Mouse (Mus musculus): ENCODE results near the gene Gmnc. TPM values are rescaled to one million over a fixed set of nuclear protein-coding genes. Genes with fewer than 3 reads are reported as not detected.

Gene Gmnc
- not detected for polyA plus RNA-seq (2012; fragmentation: generic; extraction: Trizol)

DNA sequence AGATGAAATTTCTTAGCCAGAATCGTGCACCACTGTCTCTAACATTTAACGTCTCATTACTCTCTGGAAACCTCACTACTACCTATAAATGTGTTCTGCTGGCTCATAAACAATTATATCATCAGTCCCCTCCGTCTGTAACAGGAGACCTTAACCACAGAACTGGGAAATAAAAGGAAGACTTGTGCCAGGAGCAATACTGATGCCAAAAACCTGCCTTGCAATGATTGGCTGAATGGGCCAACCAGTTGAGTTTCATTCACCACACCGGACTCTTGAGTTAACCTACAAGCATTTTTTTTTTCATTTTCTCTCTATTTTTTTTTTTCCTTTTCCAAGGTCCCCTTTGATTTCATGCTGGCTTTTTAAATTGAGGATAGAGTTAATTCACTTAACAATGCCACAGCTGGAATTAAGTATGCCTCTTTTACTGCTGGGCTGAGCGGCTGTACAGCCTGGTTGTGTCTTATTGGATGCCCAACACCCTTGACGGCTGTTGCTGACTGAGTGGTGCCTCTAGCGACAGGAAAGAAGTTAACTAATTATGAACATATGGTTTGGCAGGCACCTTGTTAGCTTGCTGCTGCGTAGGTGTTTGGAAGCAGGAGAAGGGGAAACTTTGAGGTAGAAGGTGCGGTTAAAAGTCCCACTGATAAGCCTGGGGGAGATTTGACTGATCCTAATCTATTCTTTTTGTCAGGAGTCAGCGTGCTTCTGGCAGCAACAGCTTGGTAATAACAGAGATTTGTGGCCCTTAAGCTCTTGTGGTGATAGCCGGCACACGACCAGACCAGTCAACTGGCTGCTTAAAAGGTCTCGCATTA, at the start of gene Gmnc:
Gene Gmnc (minus strand): TSS at position 176 of the 824 bp plus-strand sequence.
- H3K4me3 ChIP-seq, result no peak within 1 kb of the TSS
- TF ChIP-seq USF1 (IDR thresholded peaks at IDR 0.05; ENCODE audit: low read depth), result no peak
- TF ChIP-seq CEBPB (IDR thresholded peaks at IDR 0.05; ENCODE audit: insufficient read depth, poor library complexity, severe bottlenecking), result no peak
- TF ChIP-seq MYOD1 (IDR thresholded peaks at IDR 0.05; ENCODE audit: control insufficient read depth in 1 of 3, insufficient read length in 2 of 3, low read depth in 2 of 3), result no peak
- TF ChIP-seq TCF12 (IDR thresholded peaks at IDR 0.05; ENCODE audit: insufficient read depth, poor library complexity, severe bottlenecking), result no peak
- no peak for TF ChIP-seq MYOG (IDR thresholded peaks at IDR 0.05; ENCODE audit: control insufficient read depth in 1 of 3, insufficient read depth in 1 of 3, insufficient read length in 2 of 3, low read depth in 2 of 3)
- TF ChIP-seq POLR2A (IDR thresholded peaks at IDR 0.05; ENCODE audit: insufficient read length, low read depth), result no peak
- no peaks in the 10 kb centered on the region for H3K79me2 ChIP-seq (ENCODE audit: control insufficient read depth, insufficient read depth)
- no peaks in the 10 kb centered on the region for H3K27me3 ChIP-seq (ENCODE audit: control insufficient read depth, insufficient read depth, insufficient read length)
- H3K4me2 ChIP-seq (ENCODE audit: low read depth), result no peak within 1 kb of the TSS
- H3ac ChIP-seq (ENCODE audit: control insufficient read depth, insufficient read length), result no peak within 1 kb of the TSS
- no peaks in the 10 kb centered on the region for H3K36me3 ChIP-seq (ENCODE audit: control insufficient read depth, insufficient read depth)

DNA sequence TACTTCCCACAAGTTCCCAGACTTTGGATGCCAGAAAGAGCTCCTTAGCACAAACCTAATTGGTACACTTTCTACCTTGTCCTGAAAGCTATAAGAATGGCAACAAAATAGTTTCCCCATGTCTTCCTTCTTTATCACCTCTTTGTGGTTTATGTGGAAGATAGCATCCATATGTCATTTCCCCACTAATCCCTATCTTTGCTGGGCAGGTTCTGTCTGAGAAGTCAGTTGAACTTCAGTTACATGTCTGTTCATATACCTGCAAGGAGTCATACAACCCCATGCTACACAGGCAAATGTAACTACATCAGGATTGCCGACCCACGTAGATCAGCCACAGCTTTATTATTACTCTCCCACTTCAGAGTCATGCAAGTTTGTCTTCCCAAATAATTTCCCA, 35.8 kb upstream of the Gmnc start:
- TF ChIP-seq CEBPB (IDR thresholded peaks at IDR 0.05; ENCODE audit: insufficient read depth, poor library complexity, severe bottlenecking) (no peak), MAX (IDR thresholded peaks at IDR 0.05; ENCODE audit: low read depth) (no peak), SRF (IDR thresholded peaks at IDR 0.05; ENCODE audit: control insufficient read depth, insufficient read length, low read depth) (no peak), USF1 (IDR thresholded peaks at IDR 0.05; ENCODE audit: low read depth) (no peak), MYOD1 (IDR thresholded peaks at IDR 0.05; ENCODE audit: control insufficient read depth in 1 of 3, insufficient read length in 2 of 3, low read depth in 2 of 3) (no peak), E2F4 (IDR thresholded peaks at IDR 0.05; ENCODE audit: insufficient read depth) (no peak), POLR2A (IDR thresholded peaks at IDR 0.05; ENCODE audit: insufficient read length, low read depth) (no peak), TCF12 (IDR thresholded peaks at IDR 0.05; ENCODE audit: insufficient read depth, poor library complexity, severe bottlenecking) (no peak), POLR2AphosphoS2 (IDR thresholded peaks at IDR 0.05; ENCODE audit: insufficient read length, low read depth) (no peak), REST (IDR thresholded peaks at IDR 0.05; ENCODE audit: insufficient read depth, insufficient read length) (no peak), MYOG (IDR thresholded peaks at IDR 0.05; ENCODE audit: control insufficient read depth in 1 of 3, insufficient read depth in 1 of 3, insufficient read length in 2 of 3, low read depth in 2 of 3) (no peak), TCF3 (IDR thresholded peaks at IDR 0.05; ENCODE audit: insufficient read length, low read depth) (no peak)
- Histone ChIP-seq H3ac (ENCODE audit: control insufficient read depth, insufficient read length) (no peak overlapping the region), H3K4me2 (ENCODE audit: low read depth) (no peak overlapping the region), H3K36me3 (ENCODE audit: control insufficient read depth, insufficient read depth) (no peaks in the 10 kb centered on the region), H3K27me3 (ENCODE audit: control insufficient read depth, insufficient read depth, insufficient read length) (no peaks in the 10 kb centered on the region), H3K4me3 (no peak overlapping the region), H3K79me2 (ENCODE audit: control insufficient read depth, insufficient read depth) (no peaks in the 10 kb centered on the region)

- H3K4me3 ChIP-seq, result no peak overlapping the region
- H3K79me2 ChIP-seq (ENCODE audit: control insufficient read depth, insufficient read depth), result no peaks in the 10 kb centered on the region
Observed at GRCm38 (mm10) chr16:27026226-27026625, 34.8 kb upstream of the Gmnc start.

DNA sequence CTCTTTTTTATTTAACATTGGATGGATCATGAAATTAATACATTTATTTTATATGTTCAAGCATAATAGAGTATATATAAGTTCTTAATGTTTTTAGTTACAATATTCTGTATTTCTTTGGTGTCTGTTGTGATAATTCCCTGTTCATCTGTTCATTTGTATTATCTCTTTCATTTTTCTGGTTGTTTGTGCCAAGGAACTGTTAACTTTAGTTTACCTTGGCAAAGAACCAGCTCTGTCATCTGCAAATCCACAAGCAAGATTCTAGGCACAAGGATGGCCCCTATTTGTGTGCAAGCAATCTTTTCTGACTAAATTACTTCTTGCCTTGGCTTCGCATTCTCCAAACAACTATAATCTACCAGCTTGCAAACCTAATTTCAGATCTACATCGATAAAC, 31.3 kb upstream of the Gmnc start:
- Histone ChIP-seq H3K4me3 (no peak overlapping the region), H3K27me3 (ENCODE audit: control insufficient read depth, insufficient read depth, insufficient read length) (no peaks in the 10 kb centered on the region), H3K4me2 (ENCODE audit: low read depth) (no peak overlapping the region), H3ac (ENCODE audit: control insufficient read depth, insufficient read length) (no peak overlapping the region), H3K79me2 (ENCODE audit: control insufficient read depth, insufficient read depth) (no peaks in the 10 kb centered on the region), H3K36me3 (ENCODE audit: control insufficient read depth, insufficient read depth) (no peaks in the 10 kb centered on the region)
- no peak for TF ChIP-seq POLR2AphosphoS2 (IDR thresholded peaks at IDR 0.05; ENCODE audit: insufficient read length, low read depth)
- TF ChIP-seq TCF3 (IDR thresholded peaks at IDR 0.05; ENCODE audit: insufficient read length, low read depth), result no peak

More at GRCm38 (mm10) chr16:27026226-27026625, 34.8 kb upstream of the Gmnc start:
- no peaks in the 10 kb centered on the region for H3K27me3 ChIP-seq (ENCODE audit: control insufficient read depth, insufficient read depth, insufficient read length)
- H3ac ChIP-seq (ENCODE audit: control insufficient read depth, insufficient read length), result no peak overlapping the region
- H3K4me2 ChIP-seq (ENCODE audit: low read depth), result no peak overlapping the region
- no peaks in the 10 kb centered on the region for H3K36me3 ChIP-seq (ENCODE audit: control insufficient read depth, insufficient read depth)
- TF ChIP-seq USF1 (IDR thresholded peaks at IDR 0.05; ENCODE audit: low read depth), result no peak
- TF ChIP-seq TCF3 (IDR thresholded peaks at IDR 0.05; ENCODE audit: insufficient read length, low read depth), result no peak
- TF ChIP-seq REST (IDR thresholded peaks at IDR 0.05; ENCODE audit: insufficient read depth, insufficient read length), result no peak
- no peak for TF ChIP-seq CEBPB (IDR thresholded peaks at IDR 0.05; ENCODE audit: insufficient read depth, poor library complexity, severe bottlenecking)
- no peak for TF ChIP-seq MYOG (IDR thresholded peaks at IDR 0.05; ENCODE audit: control insufficient read depth in 1 of 3, insufficient read depth in 1 of 3, insufficient read length in 2 of 3, low read depth in 2 of 3)
- no peak for TF ChIP-seq SRF (IDR thresholded peaks at IDR 0.05; ENCODE audit: control insufficient read depth, insufficient read length, low read depth)
- no peak for TF ChIP-seq POLR2A (IDR thresholded peaks at IDR 0.05; ENCODE audit: insufficient read length, low read depth)
- TF ChIP-seq MAX (IDR thresholded peaks at IDR 0.05; ENCODE audit: low read depth), result no peak
- TF ChIP-seq MYOD1 (IDR thresholded peaks at IDR 0.05; ENCODE audit: control insufficient read depth in 1 of 3, insufficient read length in 2 of 3, low read depth in 2 of 3), result no peak
- no peak for TF ChIP-seq E2F4 (IDR thresholded peaks at IDR 0.05; ENCODE audit: insufficient read depth)
- TF ChIP-seq TCF12 (IDR thresholded peaks at IDR 0.05; ENCODE audit: insufficient read depth, poor library complexity, severe bottlenecking), result no peak
- TF ChIP-seq POLR2AphosphoS2 (IDR thresholded peaks at IDR 0.05; ENCODE audit: insufficient read length, low read depth), result no peak

DNA sequence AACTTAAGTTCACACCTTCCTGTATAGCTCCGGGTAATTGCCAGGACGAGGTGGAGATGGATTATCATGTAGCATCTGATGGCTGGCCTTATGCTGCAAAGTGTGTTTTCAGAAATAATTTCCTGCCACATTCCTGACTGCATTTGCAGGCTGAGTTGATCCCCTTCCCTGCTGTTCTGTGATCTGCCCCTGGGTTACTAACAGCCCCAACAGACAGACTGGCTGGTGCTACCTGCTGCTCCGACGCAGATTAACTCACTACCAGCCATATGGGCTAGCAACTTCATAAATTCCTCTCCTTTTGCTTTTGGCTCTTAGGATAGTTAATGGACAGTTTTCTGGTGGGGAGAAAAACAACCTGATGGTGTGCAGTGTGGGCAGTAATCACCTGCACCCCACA, 25.9 kb upstream of the Gmnc start:
- H3ac ChIP-seq (ENCODE audit: control insufficient read depth, insufficient read length), result no peak overlapping the region
- TF ChIP-seq TCF12 (IDR thresholded peaks at IDR 0.05; ENCODE audit: insufficient read depth, poor library complexity, severe bottlenecking) (no peak), MAX (IDR thresholded peaks at IDR 0.05; ENCODE audit: low read depth) (no peak), CEBPB (IDR thresholded peaks at IDR 0.05; ENCODE audit: insufficient read depth, poor library complexity, severe bottlenecking) (no peak), USF1 (IDR thresholded peaks at IDR 0.05; ENCODE audit: low read depth) (no peak), MYOG (IDR thresholded peaks at IDR 0.05; ENCODE audit: control insufficient read depth in 1 of 3, insufficient read depth in 1 of 3, insufficient read length in 2 of 3, low read depth in 2 of 3) (no peak), E2F4 (IDR thresholded peaks at IDR 0.05; ENCODE audit: insufficient read depth) (no peak), MYOD1 (IDR thresholded peaks at IDR 0.05; ENCODE audit: control insufficient read depth in 1 of 3, insufficient read length in 2 of 3, low read depth in 2 of 3) (no peak), TCF3 (IDR thresholded peaks at IDR 0.05; ENCODE audit: insufficient read length, low read depth) (no peak), POLR2A (IDR thresholded peaks at IDR 0.05; ENCODE audit: insufficient read length, low read depth) (no peak), SRF (IDR thresholded peaks at IDR 0.05; ENCODE audit: control insufficient read depth, insufficient read length, low read depth) (no peak), REST (IDR thresholded peaks at IDR 0.05; ENCODE audit: insufficient read depth, insufficient read length) (no peak), POLR2AphosphoS2 (IDR thresholded peaks at IDR 0.05; ENCODE audit: insufficient read length, low read depth) (no peak)
- no peak overlapping the region for H3K4me2 ChIP-seq (ENCODE audit: low read depth)
- H3K79me2 ChIP-seq (ENCODE audit: control insufficient read depth, insufficient read depth), result no peaks in the 10 kb centered on the region
- no peaks in the 10 kb centered on the region for H3K27me3 ChIP-seq (ENCODE audit: control insufficient read depth, insufficient read depth, insufficient read length)
- H3K36me3 ChIP-seq (ENCODE audit: control insufficient read depth, insufficient read depth), result no peaks in the 10 kb centered on the region
- H3K4me3 ChIP-seq, result no peak overlapping the region

All from myocyte (in vitro differentiated cells).